Mouse (Mus musculus) frontal cortex, adult (tissue): Measurements from ENCODE around the gene Calr4.
A peak's percentile ranks its signal among the peaks of the same experiment; 100 is the strongest.

Source experiments
- ATAC-seq: cut with Nextera tagmentation; 2 replicates; pipeline ENCODE4 v1.9.2; 2017; ENCODE audit warnings: mild to moderate bottlenecking, moderate library complexity, mixed read lengths; ENCODE audit not compliant: low TSS enrichment

The Calr4 gene

GRCm38 (mm10) chr4:109273586-109274240, 39.4 kb downstream of the Calr4 start:
- ATAC-seq, result peak; percentile 20; the same call in 1 of the 2 replicates

- peak; percentile 85 for ATAC-seq
Measured at GRCm38 (mm10) chr4:109279689-109280458, 45.6 kb downstream of the Calr4 start, which contains the start of gene Eps15. Gene Eps15, plus strand, starts transcription at chr4:109280268.

GRCm38 (mm10) chr4:109280459-109281160, 46.3 kb downstream of the Calr4 start:
- ATAC-seq, result peak; percentile 51

- ATAC-seq, result peak; percentile 22; the same call in 1 of the 2 replicates
Measured at GRCm38 (mm10) chr4:109281161-109281560, 46.9 kb downstream of the Calr4 start.

GRCm38 (mm10) chr4:109281946-109282345, 47.7 kb downstream of the Calr4 start:
- ATAC-seq, result no peak

- no peak for ATAC-seq
Measured at GRCm38 (mm10) chr4:109294629-109295028, 60.3 kb downstream of the Calr4 start.

- no peak for ATAC-seq
Measured at GRCm38 (mm10) chr4:109296510-109296909, 62.2 kb downstream of the Calr4 start.

GRCm38 (mm10) chr4:109299136-109299535, 64.9 kb downstream of the Calr4 start:
- no peak for ATAC-seq
